Mouse (Mus musculus) spleen, adult 2 months (tissue): ENCODE results near the gene Ndufaf4.

Experiments
- CTCF ChIP-seq: fragments of 200-500 bp; IDR thresholded peaks from 2 replicates; pipeline ENCODE4 v1.5.1; 2011; ENCODE audit warnings: mild to moderate bottlenecking, inconsistent platforms; ENCODE audit not compliant: insufficient read depth, insufficient read length, insufficient replicate concordance; ENCODE audit errors: extremely low read depth
- POLR2A ChIP-seq: fragments of 200-500 bp; IDR thresholded peaks from 2 replicates; pipeline ENCODE4 v1.6.1; 2011; ENCODE audit warnings: low read depth, low read length, inconsistent platforms

GRCm38 (mm10) chr4:24942728-24943424, 45.0 kb downstream of the Ndufaf4 start:
- TF ChIP-seq CTCF (no peak), POLR2A (no peak)
